12 mouse cellular contexts compared by ENCODE assay signal in genomic region chr6:49009161-49009555, GRCm38 (mm10). TPM values are rescaled to one million over a fixed set of nuclear protein-coding genes. Genes with fewer than 3 reads are reported as not detected.
A peak's percentile ranks its signal among the peaks of the same experiment; 100 is the strongest.
DNase-seq lines count a peak whose midpoint lies in the region; ATAC-seq lines count a peak whose summit lies in the region.
"Had no signal": no experiment of that assay in that cellular context is flagged by ENCODE, and none has a peak within 500 bp of the region (broad histone marks: within the 10 kb centered on the region; RNA-seq: fewer than 3 reads in every experiment).

No protein-coding gene starts in this region.

- peak overlapping the region; percentile 70 for H3K4me2 ChIP-seq in heart, embryonic 14.5 days (ENCODE audit: low read length)
- peak overlapping the region; percentile 46; the same call in 1 of the 2 replicates for H3K4me2 ChIP-seq in midbrain, embryonic 13.5 days (replicated peaks)
- no peak overlapping the region for H3K4me2 ChIP-seq in midbrain, embryonic 11.5 days
- peak overlapping the region; percentile 66 for H3K4me2 ChIP-seq in stomach, embryonic 16.5 days (ENCODE audit: low read depth, low read length)

- intact Hi-C loops in heart, postnatal 25 days (cut with DNase I) = no loop called here
- intact Hi-C loops in left cerebral cortex, postnatal 36 days (cut with DNase I) = no loop called here

- no peak overlapping the region for H3K27ac ChIP-seq in heart, embryonic 14.5 days (replicated peaks in 1 of 2; ENCODE audit: control insufficient read depth in 1 of 2, insufficient read depth in 1 of 2, low read depth in 2 of 2, low read length in 2 of 2)
- H3K27ac ChIP-seq in midbrain, embryonic 13.5 days = no peak overlapping the region
- no peak overlapping the region for H3K27ac ChIP-seq in midbrain, embryonic 11.5 days (ENCODE audit: low read depth, low read length)
- 0 out of 2 replicates have a peak overlapping the region, but pooled peaks have one; percentile 10 for H3K27ac ChIP-seq in limb, embryonic 10.5 days
- H3K27ac ChIP-seq in stomach, embryonic 16.5 days (ENCODE audit: low read length) = no peak overlapping the region

- no peaks in the 10 kb centered on the region for H3K27me3 ChIP-seq in heart, embryonic 14.5 days (ENCODE audit: control insufficient read depth, insufficient read depth, low read length)
- no peaks in the 10 kb centered on the region for H3K27me3 ChIP-seq in midbrain, embryonic 13.5 days
- no peaks in the 10 kb centered on the region for H3K27me3 ChIP-seq in midbrain, embryonic 11.5 days (ENCODE audit: control insufficient read depth, insufficient read depth, low read length)
- H3K27me3 ChIP-seq in limb, embryonic 10.5 days (ENCODE audit: low read depth, poor library complexity, severe bottlenecking) = no peaks in the 10 kb centered on the region
- H3K27me3 ChIP-seq in stomach, embryonic 16.5 days (ENCODE audit: control insufficient read depth, insufficient read depth, low read length) = no peaks in the 10 kb centered on the region

- peaks cover 4% of the 10 kb centered on the region; the same call in 1 of the 2 replicates for H3K9me3 ChIP-seq in heart, embryonic 14.5 days (ENCODE audit: control insufficient read depth, low read length)
- 0 out of 2 replicates have a peak, but pooled peaks cover 7% of the 10 kb centered on the region for H3K9me3 ChIP-seq in midbrain, embryonic 13.5 days
- H3K9me3 ChIP-seq in midbrain, embryonic 11.5 days (ENCODE audit: control insufficient read depth, low read length) = no peaks in the 10 kb centered on the region; the same call in 1 of the 2 replicates
- no peaks in the 10 kb centered on the region for H3K9me3 ChIP-seq in limb, embryonic 10.5 days (replicated peaks)
- no peaks in the 10 kb centered on the region; the same call in 1 of the 2 replicates for H3K9me3 ChIP-seq in stomach, embryonic 16.5 days (replicated peaks; ENCODE audit: control insufficient read depth, low read length)

- 30% methylated on average over 7 of the region's 7 CpGs for WGBS in heart, embryonic 14.5 days
- WGBS in midbrain, embryonic 13.5 days = 37% methylated on average over 7 of the region's 7 CpGs
- WGBS in midbrain, embryonic 11.5 days = 53% methylated on average over 7 of the region's 7 CpGs
- WGBS in limb, embryonic 10.5 days = 20% methylated on average over 7 of the region's 7 CpGs
- 21% methylated on average over 7 of the region's 7 CpGs for WGBS in stomach, embryonic 16.5 days

- ATAC-seq in heart, embryonic 14.5 days (ENCODE audit: insufficient number of reproducible peaks, insufficient read depth, low FRiP score, low read depth) = no peak
- ATAC-seq in midbrain, embryonic 13.5 days = no peak
- no peak for ATAC-seq in midbrain, embryonic 11.5 days (ENCODE audit: low FRiP score)
- no peak for ATAC-seq in stomach, embryonic 16.5 days (ENCODE audit: insufficient read depth, low FRiP score)

- no peaks in the 10 kb centered on the region for H3K36me3 ChIP-seq in heart, embryonic 14.5 days (ENCODE audit: control insufficient read depth, insufficient read depth, low read length)
- H3K36me3 ChIP-seq in midbrain, embryonic 13.5 days = no peaks in the 10 kb centered on the region
- H3K36me3 ChIP-seq in midbrain, embryonic 11.5 days (ENCODE audit: control insufficient read depth, insufficient read depth, low read length) = no peaks in the 10 kb centered on the region
- H3K36me3 ChIP-seq in limb, embryonic 10.5 days = no peaks in the 10 kb centered on the region
- no peaks in the 10 kb centered on the region for H3K36me3 ChIP-seq in stomach, embryonic 16.5 days (ENCODE audit: control insufficient read depth, insufficient read depth, low read length)

- peaks cover 3 to 6% of the 10 kb centered on the region in 2 experiments; a peak in 2 of 4 replicates for H3K4me1 ChIP-seq in heart, embryonic 14.5 days (ENCODE audit: control insufficient read depth in 2 of 2, insufficient read depth in 2 of 2, low read length in 2 of 2)
- peaks cover 8% of the 10 kb centered on the region for H3K4me1 ChIP-seq in midbrain, embryonic 13.5 days (replicated peaks)
- no peaks in the 10 kb centered on the region for H3K4me1 ChIP-seq in midbrain, embryonic 11.5 days (ENCODE audit: control insufficient read depth, insufficient read depth, low read length)
- peaks cover 12% of the 10 kb centered on the region for H3K4me1 ChIP-seq in limb, embryonic 10.5 days
- 0 out of 2 replicates have a peak, but pooled peaks cover 2% of the 10 kb centered on the region for H3K4me1 ChIP-seq in stomach, embryonic 16.5 days (ENCODE audit: control insufficient read depth, insufficient read depth, low read length)

- H3K9ac ChIP-seq in heart, embryonic 14.5 days (ENCODE audit: low read length) = no peak overlapping the region
- H3K9ac ChIP-seq in midbrain, embryonic 13.5 days (replicated peaks) = no peak overlapping the region
- H3K9ac ChIP-seq in midbrain, embryonic 11.5 days (ENCODE audit: low read length) = no peak overlapping the region
- H3K9ac ChIP-seq in stomach, embryonic 16.5 days (ENCODE audit: low read length) = no peak overlapping the region

- H3K4me3 ChIP-seq in heart, embryonic 14.5 days (ENCODE audit: control insufficient read depth in 1 of 2, insufficient read depth in 1 of 2, low read depth in 1 of 2, low read length in 2 of 2) = no peak overlapping the region
- H3K4me3 ChIP-seq in midbrain, embryonic 13.5 days (replicated peaks) = no peak overlapping the region
- no peak overlapping the region for H3K4me3 ChIP-seq in midbrain, embryonic 11.5 days (ENCODE audit: low read depth, low read length)
- peak overlapping the region; percentile 41 for H3K4me3 ChIP-seq in limb, embryonic 10.5 days
- H3K4me3 ChIP-seq in stomach, embryonic 16.5 days (replicated peaks; ENCODE audit: low read length) = peak overlapping the region; percentile 45

- no peak for DNase-seq in heart, postnatal 25 days (ENCODE audit: low spot score)
- no peak for DNase-seq in midbrain, embryonic 11.5 days (ENCODE audit: low spot score, missing footprints)
- no peak for DNase-seq in limb, embryonic 10.5 days (ENCODE audit: low spot score)
- no peak for DNase-seq in left cerebral cortex, postnatal 36 days (ENCODE audit: low spot score in 2 of 2)
- DNase-seq in thymus, postnatal 25 days = no peak
- DNase-seq: cerebellum, adult 8-10 months; kidney, adult 11 months; right cerebral cortex, postnatal 4 days had no signal

RNA-seq across cellular contexts. Expression of gene Svs1, which starts 22.5 kb away (rescaled TPM):
- polyA plus RNA-seq in heart, embryonic 14.5 days (2014; fragmentation: Nextera tagmentation; extraction: Ambion mirVana) = not detected in 2 replicates
- not detected for total RNA-seq in heart, postnatal 25 days (2021)
- not detected in 2 replicates for polyA plus RNA-seq in midbrain, embryonic 13.5 days (2015; fragmentation: Nextera tagmentation; extraction: Ambion mirVana)
- polyA plus RNA-seq in midbrain, embryonic 11.5 days (2014; fragmentation: Nextera tagmentation; extraction: Ambion mirVana) = not detected in 2 replicates
- polyA plus RNA-seq in limb, embryonic 10.5 days (2016; fragmentation: Nextera tagmentation; extraction: Ambion mirVana) = not detected in 2 replicates
- not detected in 2 replicates for polyA plus RNA-seq in stomach, embryonic 16.5 days (2015; fragmentation: Nextera tagmentation; extraction: Ambion mirVana)
- total RNA-seq in left cerebral cortex, postnatal 36 days (2021) = not detected
- total RNA-seq: left cerebral cortex, postnatal 14 days had no signal

RNA-seq across cellular contexts. Expression of gene Gpnmb, which starts 27.2 kb away (rescaled TPM):
- polyA plus RNA-seq in heart, embryonic 14.5 days (2014; fragmentation: Nextera tagmentation; extraction: Ambion mirVana) = 1.9 and 8.4 TPM in 2 replicates
- under 1 TPM; 0.53 to 0.70 TPM for total RNA-seq in heart, postnatal 25 days (2021)
- 0.05 and 0.11 TPM in 2 replicates for polyA plus RNA-seq in midbrain, embryonic 13.5 days (2015; fragmentation: Nextera tagmentation; extraction: Ambion mirVana)
- 0.74 and 0.94 TPM in 2 replicates for polyA plus RNA-seq in midbrain, embryonic 11.5 days (2014; fragmentation: Nextera tagmentation; extraction: Ambion mirVana)
- 0.23 and 0.33 TPM in 2 replicates for polyA plus RNA-seq in limb, embryonic 10.5 days (2016; fragmentation: Nextera tagmentation; extraction: Ambion mirVana)
- 0.30 and 0.56 TPM in 2 replicates for polyA plus RNA-seq in stomach, embryonic 16.5 days (2015; fragmentation: Nextera tagmentation; extraction: Ambion mirVana)
- total RNA-seq in left cerebral cortex, postnatal 36 days (2021) = 1 to 10 TPM; 1.1 to 1.8 TPM

RNA-seq across cellular contexts. Expression of gene Doxl2, which starts 34.4 kb away (rescaled TPM):
- polyA plus RNA-seq in heart, embryonic 14.5 days (2014; fragmentation: Nextera tagmentation; extraction: Ambion mirVana) = not detected in 2 replicates
- total RNA-seq in heart, postnatal 25 days (2021) = not detected
- not detected in 2 replicates for polyA plus RNA-seq in midbrain, embryonic 13.5 days (2015; fragmentation: Nextera tagmentation; extraction: Ambion mirVana)
- polyA plus RNA-seq in midbrain, embryonic 11.5 days (2014; fragmentation: Nextera tagmentation; extraction: Ambion mirVana) = not detected in 2 replicates
- polyA plus RNA-seq in limb, embryonic 10.5 days (2016; fragmentation: Nextera tagmentation; extraction: Ambion mirVana) = not detected in 2 replicates
- polyA plus RNA-seq in stomach, embryonic 16.5 days (2015; fragmentation: Nextera tagmentation; extraction: Ambion mirVana) = not detected in 2 replicates
- not detected for total RNA-seq in left cerebral cortex, postnatal 36 days (2021)
- total RNA-seq: left cerebral cortex, postnatal 14 days had no signal

Comparison
In these comparisons a context has a peak if more than half of its experiments do, and no peak if none do; other contexts are left out.
1. H3K4me3 ChIP-seq: peak in limb, embryonic 10.5 days (single experiment) and stomach, embryonic 16.5 days (single experiment); none in heart, embryonic 14.5 days (0 of 2), midbrain, embryonic 13.5 days (single experiment) and midbrain, embryonic 11.5 days (single experiment).